19 mouse cellular contexts compared by ENCODE assay signal in the genomic region with DNA sequence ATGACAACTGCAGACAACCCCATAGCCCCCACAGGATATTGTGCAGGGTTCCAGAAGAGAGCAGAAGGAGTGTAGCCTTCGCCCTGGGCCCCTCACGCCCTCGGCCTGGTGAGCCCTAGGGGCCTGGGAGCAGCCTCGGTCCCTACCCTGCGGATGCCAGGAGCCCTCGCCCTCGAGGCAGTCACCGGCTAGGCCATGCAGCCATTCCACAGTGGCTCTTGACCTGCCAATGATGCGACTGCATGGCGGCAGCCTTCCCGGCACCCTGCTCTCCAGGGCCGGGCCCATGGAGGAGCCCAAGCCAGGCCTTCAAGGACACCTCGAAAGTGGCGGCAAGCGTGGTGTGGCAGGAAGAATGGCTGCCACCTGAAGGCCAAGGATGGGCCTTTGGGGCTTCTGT.
DNase-seq lines count a peak whose midpoint lies in the region; ATAC-seq and TF ChIP-seq lines count a peak whose summit lies in the region.
"Had no signal": no experiment of that assay in that cellular context is flagged by ENCODE, and none has a peak within 500 bp of the region (broad histone marks: within the 10 kb centered on the region; RNA-seq: fewer than 3 reads in every experiment).

No protein-coding gene starts in this region.

- H3K4me2 ChIP-seq in heart, embryonic 12.5 days, result no peak overlapping the region
- no peak overlapping the region for H3K4me2 ChIP-seq in kidney, embryonic 16.5 days (replicated peaks; ENCODE audit: low read depth, low read length)
- H3K4me2 ChIP-seq in kidney, embryonic 14.5 days (replicated peaks; ENCODE audit: low read depth, low read length), result no peak overlapping the region
- H3K4me2 ChIP-seq in midbrain, embryonic 13.5 days (replicated peaks), result no peak overlapping the region
- no peak overlapping the region for H3K4me2 ChIP-seq in midbrain, embryonic 16.5 days (ENCODE audit: low read length)

- no peak overlapping the region for H3K27ac ChIP-seq in heart, embryonic 12.5 days (ENCODE audit: poor library complexity, severe bottlenecking)
- no peak overlapping the region for H3K27ac ChIP-seq in kidney, embryonic 16.5 days (ENCODE audit: low read length)
- H3K27ac ChIP-seq in kidney, embryonic 14.5 days (ENCODE audit: low read depth, low read length), result no peak overlapping the region
- H3K27ac ChIP-seq in midbrain, embryonic 13.5 days, result no peak overlapping the region
- no peak overlapping the region for H3K27ac ChIP-seq in midbrain, embryonic 16.5 days (ENCODE audit: low read length)
- H3K27ac ChIP-seq in cerebellum, adult 2 months (ENCODE audit: insufficient read depth, low read length), result no peak overlapping the region
- H3K27ac ChIP-seq: forebrain, embryonic 10.5 days; gastrocnemius, adult 2 months; liver, embryonic 14.5 days had no signal

- no peak overlapping the region for H3K9ac ChIP-seq in heart, embryonic 12.5 days
- H3K9ac ChIP-seq in kidney, embryonic 16.5 days (replicated peaks; ENCODE audit: low read length), result no peak overlapping the region
- H3K9ac ChIP-seq in kidney, embryonic 14.5 days (ENCODE audit: low read depth, low read length), result no peak overlapping the region
- no peak overlapping the region for H3K9ac ChIP-seq in midbrain, embryonic 13.5 days (replicated peaks)
- H3K9ac ChIP-seq in midbrain, embryonic 16.5 days (ENCODE audit: low read depth, low read length), result no peak overlapping the region
- H3K9ac ChIP-seq: liver, embryonic 14.5 days had no signal

- peaks cover 64% of the 10 kb centered on the region for H3K9me3 ChIP-seq in heart, embryonic 12.5 days (replicated peaks)
- peaks cover 55% of the 10 kb centered on the region for H3K9me3 ChIP-seq in kidney, embryonic 16.5 days (ENCODE audit: low read length)
- peaks cover 55% of the 10 kb centered on the region for H3K9me3 ChIP-seq in kidney, embryonic 14.5 days (ENCODE audit: control insufficient read depth, low read length)
- peaks cover 78% of the 10 kb centered on the region for H3K9me3 ChIP-seq in midbrain, embryonic 13.5 days
- peaks cover 60% of the 10 kb centered on the region for H3K9me3 ChIP-seq in midbrain, embryonic 16.5 days (replicated peaks; ENCODE audit: control insufficient read depth, low read length, poor library complexity, severe bottlenecking)

- TF ChIP-seq POLR2A in cerebellum, adult 2 months (IDR thresholded peaks at IDR 0.05; ENCODE audit: borderline replicate concordance, insufficient read depth, low read length), result no peak

- no peaks in the 10 kb centered on the region for H3K27me3 ChIP-seq in heart, embryonic 12.5 days (replicated peaks)
- no peaks in the 10 kb centered on the region for H3K27me3 ChIP-seq in kidney, embryonic 16.5 days (ENCODE audit: insufficient read depth, low read length)
- no peaks in the 10 kb centered on the region for H3K27me3 ChIP-seq in kidney, embryonic 14.5 days (ENCODE audit: control insufficient read depth, insufficient read depth, low read length)
- no peaks in the 10 kb centered on the region for H3K27me3 ChIP-seq in midbrain, embryonic 13.5 days
- no peaks in the 10 kb centered on the region for H3K27me3 ChIP-seq in midbrain, embryonic 16.5 days (ENCODE audit: control insufficient read depth, insufficient read depth, low read depth, low read length)
- no peaks in the 10 kb centered on the region for H3K27me3 ChIP-seq in cerebellum, adult 2 months (ENCODE audit: control insufficient read depth, insufficient read depth, low read length)
- H3K27me3 ChIP-seq: CH12.LX had no signal

- H3K4me3 ChIP-seq in heart, embryonic 12.5 days, result no peak overlapping the region
- no peak overlapping the region for H3K4me3 ChIP-seq in kidney, embryonic 16.5 days (ENCODE audit: low read length)
- H3K4me3 ChIP-seq in kidney, embryonic 14.5 days (ENCODE audit: low read length), result no peak overlapping the region
- H3K4me3 ChIP-seq in midbrain, embryonic 13.5 days (replicated peaks), result no peak overlapping the region
- H3K4me3 ChIP-seq in midbrain, embryonic 16.5 days (ENCODE audit: low read depth, low read length), result no peak overlapping the region
- no peak overlapping the region for H3K4me3 ChIP-seq in cerebellum, adult 2 months (replicated peaks; ENCODE audit: insufficient read depth, low read depth, low read length)
- H3K4me3 ChIP-seq: forebrain, embryonic 10.5 days; gastrocnemius, adult 2 months had no signal

- ATAC-seq in heart, embryonic 12.5 days (ENCODE audit: insufficient number of reproducible peaks, low FRiP score), result peak; percentile 52
- ATAC-seq in kidney, embryonic 16.5 days (ENCODE audit: low FRiP score, low TSS enrichment), result peak; percentile 54; the same call in 1 of the 2 replicates
- no peak for ATAC-seq in kidney, embryonic 14.5 days (ENCODE audit: low FRiP score, low TSS enrichment)
- ATAC-seq in midbrain, embryonic 13.5 days, result peak; percentile 78
- no peak for ATAC-seq in midbrain, embryonic 16.5 days

- no peak for TF ChIP-seq CTCF in cerebellum, adult 2 months (IDR thresholded peaks at IDR 0.05; ENCODE audit: borderline replicate concordance, insufficient read depth, low read depth, low read length)

- WGBS in heart, embryonic 12.5 days, result 85% methylated on average over 15 of the region's 15 CpGs
- 90% methylated on average over 15 of the region's 15 CpGs for WGBS in kidney, embryonic 16.5 days
- WGBS in kidney, embryonic 14.5 days, result 92% methylated on average over 15 of the region's 15 CpGs
- 89% methylated on average over 15 of the region's 15 CpGs for WGBS in midbrain, embryonic 13.5 days
- WGBS in midbrain, embryonic 16.5 days, result 94% methylated on average over 15 of the region's 15 CpGs
- 88% methylated on average over 15 of the region's 15 CpGs for WGBS in cerebellum, adult 2 months

- intact Hi-C loops in heart, postnatal 36 days (cut with DNase I), result no loop called here

- H3K4me1 ChIP-seq in heart, embryonic 12.5 days (replicated peaks), result no peaks in the 10 kb centered on the region
- no peaks in the 10 kb centered on the region for H3K4me1 ChIP-seq in kidney, embryonic 16.5 days (ENCODE audit: insufficient read depth, low read length)
- no peaks in the 10 kb centered on the region for H3K4me1 ChIP-seq in kidney, embryonic 14.5 days (ENCODE audit: control insufficient read depth, insufficient read depth, low read length)
- no peaks in the 10 kb centered on the region for H3K4me1 ChIP-seq in midbrain, embryonic 13.5 days (replicated peaks)
- H3K4me1 ChIP-seq in midbrain, embryonic 16.5 days (ENCODE audit: control insufficient read depth, insufficient read depth, low read length), result no peaks in the 10 kb centered on the region
- no peaks in the 10 kb centered on the region for H3K4me1 ChIP-seq in cerebellum, adult 2 months (ENCODE audit: control insufficient read depth, insufficient read depth, low read length)
- H3K4me1 ChIP-seq: forebrain, embryonic 10.5 days had no signal

- H3K36me3 ChIP-seq in heart, embryonic 12.5 days, result no peaks in the 10 kb centered on the region
- H3K36me3 ChIP-seq in kidney, embryonic 16.5 days (ENCODE audit: insufficient read depth, low read length), result 0 out of 2 replicates have a peak, but pooled peaks cover 3% of the 10 kb centered on the region
- H3K36me3 ChIP-seq in kidney, embryonic 14.5 days (ENCODE audit: control insufficient read depth, insufficient read depth, low read length), result no peaks in the 10 kb centered on the region
- no peaks in the 10 kb centered on the region for H3K36me3 ChIP-seq in midbrain, embryonic 13.5 days
- no peaks in the 10 kb centered on the region for H3K36me3 ChIP-seq in midbrain, embryonic 16.5 days (ENCODE audit: control insufficient read depth, insufficient read depth, low read length)
- H3K36me3 ChIP-seq: forebrain, embryonic 10.5 days had no signal

- DNase-seq in heart, postnatal 36 days, result no peak
- no peak for DNase-seq in embryo, embryonic 10 days (ENCODE audit: low spot score)
- no peak for DNase-seq in cerebellum, adult 2 months
- DNase-seq: adrenal gland, adult 8-10 months; cerebellum, adult 11-12 months; cerebellum, postnatal 36 days; gastrocnemius, adult 2 months; heart, postnatal 4 days; kidney, adult 11 months; kidney, postnatal 36 days; lung, postnatal 14 days had no signal

Comparison
In these comparisons a context has a peak if more than half of its experiments do, and no peak if none do; other contexts are left out.
1. ATAC-seq: peak in heart, embryonic 12.5 days (single experiment), kidney, embryonic 16.5 days (single experiment) and midbrain, embryonic 13.5 days (single experiment); none in kidney, embryonic 14.5 days (single experiment) and midbrain, embryonic 16.5 days (single experiment).